Comparison of ENCODE assay signal across 10 mouse cellular contexts in the genomic region with DNA sequence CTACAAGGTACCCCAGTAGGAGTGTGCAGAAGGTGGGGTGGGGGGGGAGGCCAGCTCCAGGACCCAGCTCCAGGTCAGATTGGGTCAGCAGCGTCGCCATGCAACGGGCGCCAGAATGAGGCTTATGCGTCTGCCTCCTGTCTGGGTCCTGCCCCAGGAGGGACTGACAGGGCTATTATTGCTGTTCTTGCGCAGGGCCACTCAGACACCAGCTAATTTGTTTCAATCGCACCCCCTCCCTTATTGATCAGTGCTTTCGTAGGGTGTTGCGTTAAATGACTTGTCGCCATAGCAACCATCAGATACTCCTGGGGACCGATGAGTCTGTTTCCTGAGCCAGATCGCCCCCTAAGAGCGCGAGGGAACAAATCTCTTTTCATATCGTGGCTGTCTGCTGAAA.
A peak's percentile ranks its signal among the peaks of the same experiment; 100 is the strongest.
DNase-seq lines count a peak whose midpoint lies in the region; ATAC-seq and TF ChIP-seq lines count a peak whose summit lies in the region.
"Had no signal": no experiment of that assay in that cellular context is flagged by ENCODE, and none has a peak within 500 bp of the region (broad histone marks: within the 10 kb centered on the region; RNA-seq: fewer than 3 reads in every experiment).

No protein-coding gene starts in this region.

- no peak overlapping the region for H3K27ac ChIP-seq in heart, embryonic 12.5 days (ENCODE audit: poor library complexity, severe bottlenecking)
- H3K27ac ChIP-seq in heart, adult 2 months = no peak overlapping the region
- H3K27ac ChIP-seq in forebrain, embryonic 13.5 days = no peak overlapping the region
- H3K27ac ChIP-seq in limb, embryonic 11.5 days (replicated peaks; ENCODE audit: low read depth, low read length) = no peak overlapping the region

- H3K4me1 ChIP-seq in heart, embryonic 12.5 days (replicated peaks) = peaks cover 8% of the 10 kb centered on the region; the same call in 1 of the 2 replicates
- H3K4me1 ChIP-seq in heart, adult 2 months (ENCODE audit: control insufficient read depth, insufficient read depth, low read length) = no peaks in the 10 kb centered on the region
- H3K4me1 ChIP-seq in forebrain, embryonic 13.5 days = peaks cover 26% of the 10 kb centered on the region
- no peaks in the 10 kb centered on the region for H3K4me1 ChIP-seq in limb, embryonic 11.5 days (ENCODE audit: control insufficient read depth, insufficient read depth, low read length)

- no peaks in the 10 kb centered on the region for H3K9me3 ChIP-seq in heart, embryonic 12.5 days (replicated peaks)
- no peaks in the 10 kb centered on the region for H3K9me3 ChIP-seq in forebrain, embryonic 13.5 days (replicated peaks)
- H3K9me3 ChIP-seq in limb, embryonic 11.5 days (ENCODE audit: control insufficient read depth, low read length) = no peaks in the 10 kb centered on the region

- 0 out of 2 replicates have a peak, but pooled peaks have one; percentile 33 for ATAC-seq in heart, embryonic 12.5 days (ENCODE audit: insufficient number of reproducible peaks, low FRiP score)
- ATAC-seq in forebrain, embryonic 13.5 days = no peak
- ATAC-seq in limb, embryonic 11.5 days (ENCODE audit: insufficient number of reproducible peaks, low FRiP score, low TSS enrichment, low read depth) = no peak

- no peak overlapping the region for H3K4me3 ChIP-seq in heart, embryonic 12.5 days
- no peak overlapping the region for H3K4me3 ChIP-seq in heart, adult 2 months
- H3K4me3 ChIP-seq in forebrain, embryonic 13.5 days = no peak overlapping the region
- H3K4me3 ChIP-seq in limb, embryonic 11.5 days (ENCODE audit: low read depth, low read length) = no peak overlapping the region

- intact Hi-C loops in heart, adult 2 months (cut with DNase I) = loop anchor here (10.0 kb wide), 2 partner anchors 370 to 540 kb away; no protein-coding TSS in a partner anchor

- H3K4me2 ChIP-seq in heart, embryonic 12.5 days = 0 out of 2 replicates have a peak overlapping the region, but pooled peaks have one; percentile 28
- peak overlapping the region; percentile 21 for H3K4me2 ChIP-seq in forebrain, embryonic 13.5 days
- H3K4me2 ChIP-seq in limb, embryonic 11.5 days (ENCODE audit: low read depth, severe bottlenecking) = peak overlapping the region; percentile 16; the same call in 1 of the 2 replicates

- peaks cover 56% of the 10 kb centered on the region for H3K27me3 ChIP-seq in heart, embryonic 12.5 days (replicated peaks)
- no peaks in the 10 kb centered on the region for H3K27me3 ChIP-seq in heart, adult 2 months (ENCODE audit: control insufficient read depth, insufficient read depth, low read length)
- peaks cover 39% of the 10 kb centered on the region for H3K27me3 ChIP-seq in forebrain, embryonic 13.5 days
- H3K27me3 ChIP-seq in limb, embryonic 11.5 days (ENCODE audit: control insufficient read depth, insufficient read depth, low read length) = peaks cover 15% of the 10 kb centered on the region

- 9% methylated on average over 15 of the region's 15 CpGs for WGBS in heart, embryonic 12.5 days
- 5% methylated on average over 15 of the region's 15 CpGs for WGBS in heart, adult 2 months
- 1% methylated on average over 14 of the region's 15 CpGs for WGBS in forebrain, embryonic 13.5 days
- WGBS in limb, embryonic 11.5 days = 11% methylated on average over 15 of the region's 15 CpGs

- H3K36me3 ChIP-seq in heart, embryonic 12.5 days = no peaks in the 10 kb centered on the region
- H3K36me3 ChIP-seq in heart, adult 2 months (ENCODE audit: control insufficient read depth, insufficient read depth, low read length) = no peaks in the 10 kb centered on the region
- H3K36me3 ChIP-seq in forebrain, embryonic 13.5 days (ENCODE audit: poor library complexity, severe bottlenecking) = no peaks in the 10 kb centered on the region
- no peaks in the 10 kb centered on the region for H3K36me3 ChIP-seq in limb, embryonic 11.5 days (ENCODE audit: control insufficient read depth, insufficient read depth, low read length)

- no peak for DNase-seq in heart, adult 2 months
- DNase-seq in limb, embryonic 11.5 days (ENCODE audit: low spot score) = peak; percentile 32
- peak; percentile 44 for DNase-seq in retina, postnatal 1 day
- DNase-seq in gastrocnemius, adult 18-20 months (ENCODE audit: low spot score) = no peak
- DNase-seq in frontal cortex, postnatal 14 days (ENCODE audit: low spot score in 2 of 2) = no peak
- DNase-seq in cerebellum, postnatal 36 days = no peak
- DNase-seq: cerebellum, adult 8-10 months; right cerebral cortex, postnatal 14 days had no signal

- TF ChIP-seq POLR2A in heart, adult 2 months (IDR thresholded peaks at IDR 0.05; ENCODE audit: insufficient read depth, low read depth, low read length) = no peak

- TF ChIP-seq CTCF in heart, adult 2 months (IDR thresholded peaks at IDR 0.05) = no peak

- no peaks in the 10 kb centered on the region for H3K79me2 ChIP-seq in heart, adult 2 months (replicated peaks; ENCODE audit: control insufficient read depth, insufficient read depth, low read length)

- no peak for TF ChIP-seq EP300 in heart, adult 2 months (IDR thresholded peaks at IDR 0.05; ENCODE audit: insufficient read depth, low read depth, low read length)

- H3K9ac ChIP-seq in heart, embryonic 12.5 days = no peak overlapping the region
- no peak overlapping the region for H3K9ac ChIP-seq in heart, adult 2 months (ENCODE audit: low read depth, low read length)
- H3K9ac ChIP-seq in forebrain, embryonic 13.5 days = 0 out of 2 replicates have a peak overlapping the region, but pooled peaks have one; percentile 12
- H3K9ac ChIP-seq in limb, embryonic 11.5 days (ENCODE audit: low read length) = no peak overlapping the region

Comparison
In these comparisons a context has a peak if more than half of its experiments do, and no peak if none do; other contexts are left out.
1. DNase-seq: peak in limb, embryonic 11.5 days (single experiment) and retina, postnatal 1 day (single experiment); none in heart, adult 2 months (0 of 2), gastrocnemius, adult 18-20 months (single experiment), frontal cortex, postnatal 14 days (0 of 2) and cerebellum, postnatal 36 days (0 of 2).
2. Peak in every context shown above with its lines, with median percentiles within 50 percentile points of each other: H3K4me2 ChIP-seq.